Mouse (Mus musculus) gastrocnemius, postnatal 36 days (tissue): ENCODE results near the gene Pigk. TPM values are rescaled to one million over a fixed set of nuclear protein-coding genes. Genes with fewer than 3 reads are reported as not detected.

Source experiments
- DNase-seq, 2 experiments: peaks; one replicate each; pipeline ENCODE4 v3.0.0; 2022
- intact Hi-C: fragments of 180-260 bp; cut with DNase I; formaldehyde crosslinking; loops from one replicate; pipeline ENCODE4 v1.15.1; 2025
- total RNA-seq, 2 experiments: library from RNA; stranded (reverse); gene quantifications; 2 replicates each; pipeline ENCODE4 v1.2.3; 2021

The Pigk gene
- total RNA-seq, 2 experiments from 2014 or later, result 16.4 to 18.6 TPM

DNA sequence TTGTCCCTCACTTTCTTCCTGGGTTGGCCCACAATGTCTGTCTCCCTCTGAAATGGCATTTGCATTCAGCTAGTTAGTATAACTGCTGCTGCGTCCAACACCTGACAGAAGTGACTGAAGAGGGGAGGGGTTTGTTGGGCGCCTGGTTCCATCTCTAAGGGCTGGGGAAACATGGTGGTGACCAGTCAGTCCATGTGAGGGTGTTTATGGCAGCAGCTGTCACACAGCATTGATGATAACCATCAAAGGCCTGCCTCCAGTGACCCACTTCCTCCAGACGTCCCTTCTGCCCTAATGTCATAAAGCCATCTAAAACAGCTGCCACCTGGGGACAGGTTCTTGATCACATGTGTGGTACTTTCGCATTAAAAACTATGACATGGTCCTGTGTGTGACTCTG is 212.3 kb downstream of the Pigk start:
- intact Hi-C loops, result no loop called here
- DNase-seq, result no peak

DNA sequence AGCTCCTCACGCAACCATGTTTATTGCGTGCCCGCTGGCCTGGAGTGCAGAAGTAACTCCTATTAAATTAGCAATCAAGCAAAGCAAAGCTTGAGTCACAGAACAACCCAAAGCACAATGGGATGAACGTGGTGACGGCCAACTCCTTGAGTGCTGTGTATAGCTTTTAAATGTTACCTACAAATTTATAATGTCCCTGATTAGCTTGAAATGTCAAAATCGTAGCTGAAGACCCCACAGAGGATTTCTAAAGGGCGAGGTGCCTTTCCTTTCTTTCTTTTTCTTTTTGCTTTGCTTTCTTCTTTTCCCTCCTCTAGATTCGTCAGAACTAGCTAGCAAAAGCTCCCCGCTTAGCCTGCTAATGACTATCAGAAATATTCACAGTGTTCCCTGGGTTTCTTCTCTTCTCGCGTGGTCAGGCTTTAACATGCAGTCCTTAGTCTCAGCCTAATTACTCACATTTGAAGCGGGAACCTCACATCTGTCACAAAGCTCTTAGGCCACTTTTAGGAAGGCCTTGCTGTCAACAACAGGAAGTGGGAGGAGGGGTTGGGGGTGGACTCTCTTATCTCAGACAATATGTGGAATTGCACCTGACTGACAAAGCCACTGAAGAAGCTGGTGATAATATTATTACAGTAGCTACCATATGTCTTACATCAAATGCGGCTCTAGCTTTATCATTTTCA is 214.5 kb downstream of the Pigk start:
- no peak for DNase-seq
- intact Hi-C loops, result no loop called here

DNA sequence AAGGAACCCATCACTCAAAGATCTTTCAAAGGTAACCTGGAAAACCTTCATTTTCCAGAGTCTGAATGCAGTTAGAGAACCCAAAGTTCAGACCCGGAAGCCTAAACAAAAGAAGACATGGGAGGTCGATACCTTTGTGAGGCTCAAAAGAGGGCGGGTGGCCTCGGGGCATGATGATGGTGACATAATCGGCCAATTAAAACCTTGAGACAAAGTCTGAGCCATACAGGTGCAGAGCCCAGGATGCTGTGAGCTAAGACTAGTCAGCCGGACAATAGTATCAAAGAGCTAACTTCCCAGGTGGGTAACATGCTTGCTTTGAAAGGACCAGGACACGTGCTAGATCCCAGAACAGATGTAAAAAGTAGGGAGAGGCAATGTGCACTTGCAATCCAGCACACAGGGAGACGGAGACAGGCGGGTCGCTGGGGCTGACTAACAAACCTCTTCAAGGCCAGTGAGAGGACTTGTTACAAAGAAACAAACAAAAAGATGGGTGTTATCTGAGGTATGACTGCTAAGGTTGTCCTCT is 215.4 kb downstream of the Pigk start:
- intact Hi-C loops, result no loop called here
- no peak for DNase-seq

DNA sequence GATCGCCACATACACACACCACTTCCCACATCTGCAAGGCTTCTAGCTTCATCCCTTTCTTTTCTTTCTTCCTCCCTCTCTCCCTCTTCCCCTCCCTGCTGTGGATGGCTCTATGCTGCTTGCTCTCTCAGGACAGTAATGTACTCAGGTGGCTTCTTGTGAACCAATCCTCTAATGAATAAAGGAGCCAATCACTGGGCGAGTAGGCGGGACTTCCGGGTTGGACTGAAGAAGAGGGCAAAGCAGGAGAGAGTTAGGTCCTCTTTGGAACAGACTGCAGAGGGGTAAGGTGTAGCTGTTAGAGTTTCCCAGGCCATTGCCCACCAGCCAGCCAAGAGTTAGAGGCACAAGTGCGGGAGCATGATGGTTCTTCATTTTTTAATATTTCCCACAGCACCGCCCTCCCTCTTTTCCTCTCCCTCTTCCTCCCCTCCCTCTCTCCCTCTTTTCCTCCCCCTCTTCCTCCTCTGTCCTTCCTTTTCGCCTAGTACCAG is 215.9 kb downstream of the Pigk start:
- intact Hi-C loops, result no loop called here

DNA sequence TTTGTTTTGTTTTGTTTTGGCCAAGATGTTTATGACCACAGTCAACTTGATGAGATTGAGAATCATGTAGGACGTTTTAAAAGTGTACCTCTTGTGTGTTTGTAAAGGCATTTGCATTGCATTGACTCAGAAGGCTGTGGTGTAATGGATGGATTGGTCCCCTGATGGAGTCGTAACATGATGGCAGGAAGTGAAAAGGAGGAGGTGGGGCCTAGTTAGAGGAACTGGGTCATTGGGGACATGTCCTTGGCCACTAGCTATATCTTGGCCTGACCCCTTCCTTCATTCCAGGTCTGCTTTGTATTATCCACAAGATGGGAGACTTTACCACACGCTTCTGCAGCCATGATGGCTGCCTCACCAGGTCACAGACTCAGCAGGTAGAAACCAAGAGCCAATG is 217.5 kb downstream of the Pigk start:
- intact Hi-C loops, result no loop called here

More for the DNA sequence above, 215.9 kb downstream of the Pigk start:
- no peak for DNase-seq

DNA sequence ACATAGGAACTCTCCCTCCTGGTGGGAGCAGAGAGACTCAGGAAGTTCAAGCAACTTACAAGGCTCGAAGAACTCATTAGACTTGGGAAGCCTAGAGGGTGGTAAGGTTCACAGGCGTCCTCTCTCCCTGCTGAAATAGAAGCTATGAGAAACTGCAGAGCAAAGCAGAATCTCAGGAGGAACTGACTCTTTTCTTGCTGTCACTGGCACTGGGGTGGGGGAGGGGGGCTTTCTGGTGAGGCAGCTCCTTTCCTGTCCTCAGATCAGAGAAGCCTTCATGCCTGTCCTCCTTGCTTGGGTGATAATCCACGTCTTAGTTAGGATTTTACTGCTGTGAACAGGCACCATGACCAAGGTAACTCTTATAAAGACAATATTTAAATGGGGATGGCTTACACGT is 218.2 kb downstream of the Pigk start:
- intact Hi-C loops, result no loop called here
- no peak for DNase-seq

More for the DNA sequence above, 217.5 kb downstream of the Pigk start:
- no peak for DNase-seq

DNA sequence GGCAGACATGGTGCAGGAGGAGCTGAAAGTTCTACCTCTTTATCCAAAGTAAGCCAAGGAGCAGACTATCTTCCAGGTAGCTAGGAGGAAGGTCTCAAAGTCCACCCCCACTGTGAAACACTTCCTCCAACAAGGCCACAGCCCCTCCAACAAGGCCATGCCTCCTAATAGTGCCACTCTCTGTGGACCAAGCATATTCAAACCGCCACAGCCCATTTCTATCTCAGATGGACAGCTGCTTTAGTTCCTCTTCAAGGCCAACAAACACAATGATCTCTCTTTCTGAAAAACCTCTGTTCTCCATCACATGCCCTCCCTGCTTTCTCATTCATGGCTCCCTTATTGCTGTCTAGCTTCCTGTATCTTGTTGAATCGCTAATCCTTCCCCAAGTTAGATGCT is 218.6 kb downstream of the Pigk start:
- intact Hi-C loops, result no loop called here
- no peak for DNase-seq

DNA sequence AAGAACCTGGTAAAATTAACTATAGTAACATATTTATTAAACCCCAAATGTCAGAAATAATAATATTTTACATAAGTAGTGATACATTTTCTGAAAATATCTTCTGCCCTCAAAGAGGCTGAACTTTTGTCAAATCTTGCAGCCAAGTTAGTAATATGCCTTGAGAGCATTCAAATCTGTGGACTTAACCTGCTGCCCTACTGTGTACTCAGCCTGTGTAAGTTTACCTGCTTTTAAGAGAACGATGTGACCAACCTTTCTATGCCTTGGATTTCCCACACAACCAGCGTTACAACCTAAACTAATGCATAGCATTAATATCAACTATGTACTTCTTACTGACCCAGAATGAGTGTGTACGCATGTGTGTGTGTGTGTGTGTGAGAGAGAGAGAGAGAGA is 219.8 kb downstream of the Pigk start:
- intact Hi-C loops, result no loop called here
- no peak for DNase-seq

DNA sequence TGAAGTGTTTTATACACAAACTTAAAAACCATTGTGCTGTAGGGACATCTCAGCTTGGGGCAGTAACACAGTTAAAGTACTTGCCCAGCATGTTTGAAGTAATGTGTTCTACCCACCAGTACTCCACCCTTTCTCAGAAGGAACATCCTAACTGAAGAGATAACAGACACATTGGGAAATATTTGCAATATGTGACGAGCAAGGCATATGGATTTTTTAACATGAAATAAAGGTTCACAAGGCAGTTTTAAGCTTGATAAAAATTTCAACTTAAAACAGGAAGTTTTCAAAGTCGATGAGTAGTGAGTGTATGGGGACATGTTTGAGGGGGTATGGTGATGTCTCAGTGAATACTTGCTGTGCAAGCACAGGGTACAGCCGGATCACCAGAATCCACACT is 222.4 kb downstream of the Pigk start:
- no peak for DNase-seq
- intact Hi-C loops, result no loop called here

DNA sequence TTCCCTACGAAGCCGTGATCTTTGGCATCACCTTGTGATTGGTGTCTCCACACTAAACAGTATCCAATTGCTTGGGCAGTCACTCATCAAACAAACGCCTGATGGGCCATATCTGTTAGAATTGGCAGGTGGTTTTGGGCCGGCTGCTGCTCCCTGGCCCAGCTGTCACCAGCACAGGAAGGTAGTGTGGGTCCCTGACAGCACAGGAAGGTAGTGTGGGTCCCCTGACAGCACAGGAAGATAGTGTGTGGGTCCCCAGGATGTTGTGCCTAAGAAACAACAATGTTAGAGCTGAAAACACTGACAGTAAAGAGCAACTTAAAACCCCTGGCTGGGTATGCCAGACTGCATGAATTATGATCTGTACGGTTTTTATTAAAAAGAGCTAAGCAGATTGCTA is 227.8 kb downstream of the Pigk start:
- no peak for DNase-seq
- intact Hi-C loops, result no loop called here

DNA sequence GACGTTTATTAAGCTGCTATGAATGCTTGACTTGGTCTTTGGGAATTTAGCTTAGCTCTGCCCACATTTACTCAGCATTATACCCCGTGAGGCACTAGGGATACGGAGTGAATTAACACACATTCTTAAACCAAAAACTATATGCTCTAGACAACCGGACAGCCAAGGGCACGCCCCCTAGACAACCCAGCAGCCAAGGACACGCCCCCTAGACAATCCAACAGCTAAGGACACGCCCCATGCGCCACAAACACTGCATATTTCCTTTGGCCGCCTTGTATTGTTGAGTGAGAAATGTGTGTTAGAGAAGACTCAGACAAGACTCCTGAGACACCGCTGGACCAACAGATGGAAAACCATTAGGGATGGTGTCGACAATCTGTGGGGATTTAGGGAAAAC is 229.1 kb downstream of the Pigk start:
- intact Hi-C loops, result no loop called here
- no peak for DNase-seq

DNA sequence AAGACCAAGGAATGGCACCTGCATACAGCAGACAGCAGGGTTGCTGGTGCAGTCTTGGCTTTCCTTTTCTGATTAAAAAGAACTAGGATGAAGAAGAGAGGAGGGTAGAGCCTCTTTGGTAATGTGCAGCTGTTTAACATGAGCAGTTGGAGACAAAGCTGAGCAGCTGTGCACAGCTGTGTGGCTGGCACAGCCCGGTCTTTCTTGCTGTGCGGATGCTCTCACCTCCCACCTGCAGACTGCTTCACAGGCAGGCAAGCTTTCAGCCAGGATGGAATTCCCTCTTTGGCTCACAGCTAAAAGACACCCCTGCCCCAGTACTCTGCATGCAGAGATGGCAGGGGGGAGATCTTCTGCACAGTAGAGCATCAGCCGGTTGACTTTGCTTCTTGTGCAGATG is 230.9 kb downstream of the Pigk start:
- no peak for DNase-seq
- intact Hi-C loops, result no loop called here

DNA sequence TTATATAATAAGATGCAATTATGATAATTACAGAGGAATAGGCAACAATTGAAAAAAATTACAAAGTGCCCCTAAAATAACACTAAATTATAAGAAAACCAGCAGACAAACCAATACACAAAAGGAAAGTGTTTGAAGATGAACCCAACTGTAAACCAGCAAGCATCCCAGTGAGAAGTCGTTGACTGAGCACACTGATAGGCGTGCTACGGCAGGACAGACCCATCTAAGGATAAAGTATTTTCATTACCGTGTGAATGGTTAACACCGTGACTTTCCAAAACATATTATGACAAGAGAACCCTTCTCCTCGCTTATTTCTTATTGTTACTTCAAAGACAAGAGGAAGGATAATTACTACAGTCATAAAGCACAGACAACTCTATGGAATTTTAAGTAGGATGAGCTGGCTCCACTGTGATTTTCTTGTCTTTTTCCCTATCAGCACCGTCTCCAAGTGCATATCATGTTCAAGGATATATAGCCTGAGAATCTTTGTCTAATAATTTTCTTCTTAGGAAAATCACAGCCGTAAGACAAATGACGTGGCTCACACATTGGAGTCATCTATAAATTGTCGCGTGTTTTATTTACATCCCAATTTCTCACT is 233.2 kb downstream of the Pigk start:
- no peak for DNase-seq
- intact Hi-C loops, result no loop called here

DNA sequence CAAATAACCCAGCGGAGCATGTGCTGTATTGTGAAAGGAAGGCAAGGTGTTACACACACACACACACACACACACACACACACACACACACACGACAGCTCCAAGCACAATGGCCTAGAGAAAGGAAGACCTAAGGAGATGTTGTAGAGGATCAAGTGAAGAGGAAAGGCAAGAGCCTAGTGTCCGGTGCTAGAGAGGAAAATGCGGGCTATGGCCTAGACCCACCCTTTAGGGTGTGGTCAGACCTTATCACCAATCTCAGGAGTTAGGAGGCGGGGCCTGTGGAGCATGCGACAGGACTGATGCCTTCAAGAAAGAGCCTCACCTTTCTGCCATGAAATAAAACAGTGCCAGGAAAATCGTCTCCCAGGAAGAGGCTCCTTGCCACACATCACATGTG is 234.7 kb downstream of the Pigk start:
- intact Hi-C loops, result no loop called here
- no peak for DNase-seq

DNA sequence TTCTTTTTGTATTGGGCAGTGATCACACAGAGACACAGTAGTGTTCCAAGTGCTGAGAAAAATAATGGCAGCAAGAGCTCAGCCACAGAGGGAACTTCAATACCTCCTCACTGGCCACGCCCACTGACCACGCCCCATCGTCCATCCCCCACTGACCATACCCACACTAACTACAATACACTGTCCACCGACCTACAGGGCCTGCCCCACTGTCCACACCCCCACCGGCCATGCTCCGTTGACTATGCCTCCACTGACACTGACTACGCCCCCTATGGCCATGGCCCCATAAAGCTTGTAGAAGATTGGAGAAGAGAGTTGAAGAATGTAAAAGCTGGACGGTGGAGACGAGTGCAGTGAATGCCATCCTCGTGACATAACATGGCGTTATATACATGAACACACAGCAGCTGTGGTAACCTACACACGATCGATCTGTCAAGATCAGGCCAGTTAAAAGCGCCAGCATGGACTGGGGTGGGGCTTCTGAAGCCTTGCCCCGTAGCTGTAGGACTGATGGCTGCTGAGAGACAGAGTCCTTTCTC is 235.4 kb downstream of the Pigk start:
- no peak for DNase-seq
- intact Hi-C loops, result no loop called here

DNA sequence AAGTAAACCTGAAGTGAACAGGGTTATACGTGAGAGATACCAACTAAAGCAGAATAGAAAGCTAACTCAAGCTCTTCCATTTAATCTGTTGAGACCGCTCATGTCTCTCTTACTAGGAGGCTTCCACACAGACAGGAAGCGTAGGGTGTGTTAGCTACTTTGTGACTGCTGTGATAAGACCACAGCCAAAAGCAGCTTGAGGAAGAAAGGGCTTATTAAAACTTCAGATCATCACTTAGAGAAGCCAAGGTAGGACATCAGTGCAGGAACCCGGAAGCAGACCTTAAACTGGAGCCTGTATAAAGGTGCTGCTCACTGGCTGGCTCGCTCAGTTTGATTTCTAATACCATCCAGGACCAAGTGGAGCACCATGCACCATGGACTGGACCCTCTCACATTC is 236.4 kb downstream of the Pigk start:
- intact Hi-C loops, result no loop called here
- DNase-seq, result no peak

DNA sequence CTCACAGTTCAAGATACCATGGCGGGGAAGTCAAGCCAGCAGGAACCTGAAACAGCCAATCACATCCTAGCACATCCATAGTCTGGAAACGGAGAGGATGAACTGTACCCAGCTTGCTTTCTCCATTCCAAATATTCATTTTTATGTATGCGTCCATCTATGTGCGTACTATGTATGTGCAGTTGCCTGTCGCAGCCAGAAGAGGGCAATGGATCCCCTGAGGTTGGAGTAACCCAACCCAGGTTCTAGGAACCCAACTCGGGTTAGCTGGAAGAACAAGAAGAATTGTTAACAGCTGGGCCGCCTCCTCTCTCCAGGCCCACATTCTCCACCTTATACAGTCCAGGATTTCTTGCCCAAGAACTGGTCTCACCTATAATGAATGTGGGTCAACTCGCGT is 237.0 kb downstream of the Pigk start:
- intact Hi-C loops, result no loop called here
- no peak for DNase-seq

DNA sequence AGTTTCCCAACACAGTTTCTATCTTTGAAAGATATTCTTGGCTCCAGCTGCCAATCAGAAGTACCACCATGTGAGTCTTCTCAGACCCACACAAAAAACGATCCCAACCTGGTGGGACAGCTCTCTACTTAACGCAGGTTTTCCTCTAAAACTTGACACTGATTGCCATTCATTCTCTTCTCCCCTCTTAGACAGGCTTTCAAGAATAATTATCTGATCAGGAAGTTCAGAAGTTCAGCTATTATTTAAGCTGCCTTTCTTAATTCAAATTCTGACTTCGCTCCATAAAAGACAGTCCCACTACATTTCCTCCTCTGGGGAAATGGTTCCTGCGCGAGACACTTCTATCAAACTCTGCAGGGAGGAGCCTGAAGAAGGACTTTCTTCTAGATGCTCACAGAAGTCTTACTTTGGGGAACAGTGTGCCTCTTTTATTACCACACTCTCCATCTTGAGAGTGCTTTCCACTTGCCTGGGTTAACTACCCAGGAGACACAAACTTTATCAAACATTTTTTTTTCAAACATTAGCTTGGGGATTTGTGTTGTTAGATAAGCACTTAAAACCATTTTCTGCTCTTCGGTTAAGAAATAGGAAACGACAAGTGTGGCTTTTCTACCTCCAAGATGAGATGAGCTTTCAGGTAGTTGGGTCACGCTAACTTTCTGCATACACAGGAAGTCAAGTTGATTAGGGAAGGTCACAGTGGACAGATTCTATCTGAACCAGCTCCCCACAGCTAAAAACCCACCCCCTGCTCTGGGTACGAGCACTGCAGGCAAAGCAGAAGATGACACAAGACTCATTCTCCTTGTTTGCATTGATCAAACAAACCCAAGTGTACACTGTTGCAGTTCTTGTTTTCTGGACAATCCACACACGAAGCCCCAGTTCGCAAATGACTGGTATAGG is 238.0 kb downstream of the Pigk start:
- intact Hi-C loops, result no loop called here
- no peak for DNase-seq

DNA sequence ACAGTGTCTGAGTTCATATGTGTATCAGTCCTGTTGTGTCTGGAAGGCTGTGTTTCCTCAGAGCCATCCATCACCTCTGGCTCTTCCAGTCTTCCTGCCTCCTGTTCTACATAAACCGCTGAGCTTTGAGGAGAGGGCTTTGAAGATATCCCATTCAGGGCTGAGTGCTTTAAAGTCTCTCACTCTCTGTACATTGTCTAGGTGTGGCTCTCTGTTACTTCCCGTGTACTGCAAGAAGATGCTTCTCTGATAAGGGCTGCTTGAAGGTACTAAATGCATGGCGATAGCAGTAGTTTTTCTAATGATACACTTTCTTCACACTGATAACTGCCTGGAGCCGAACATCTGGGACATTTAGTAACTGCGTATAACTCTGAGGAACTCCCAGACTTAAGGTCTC is 242.1 kb downstream of the Pigk start:
- DNase-seq, result no peak
- intact Hi-C loops, result no loop called here

DNA sequence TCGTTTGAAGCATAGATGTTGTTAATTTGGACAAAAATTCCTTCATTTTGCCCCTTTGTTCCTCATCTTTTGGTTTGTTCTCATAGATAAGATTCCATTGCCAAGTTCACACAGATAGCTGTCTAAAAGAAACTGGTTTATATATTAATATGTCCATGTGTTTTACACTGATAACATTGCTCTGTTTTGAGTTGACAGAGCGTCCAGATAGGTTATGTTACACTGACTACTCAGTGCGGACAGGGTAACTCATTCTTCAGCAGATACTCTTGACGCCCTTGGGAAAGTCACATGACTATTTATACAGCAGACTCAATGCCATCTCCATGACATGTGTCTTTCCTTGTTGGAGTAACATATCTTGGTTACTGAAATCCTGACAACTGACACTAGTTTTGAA is 242.9 kb downstream of the Pigk start:
- no peak for DNase-seq
- intact Hi-C loops, result no loop called here
